Mouse (Mus musculus): ENCODE measurements at regions not wholly inside any gene's neighbourhood (a gene's known extent, or its start where the extent isn't known, plus 50 kb on each side); places are given as distances from the start of the nearest gene placed in this dataset.

- H3K4me2 ChIP-seq (ENCODE audit: low read depth, low read length), result no peak overlapping the region
- no peaks in the 10 kb centered on the region for H3K9me3 ChIP-seq (ENCODE audit: low read length)
- H3K27me3 ChIP-seq (ENCODE audit: insufficient read depth, low read length), result no peaks in the 10 kb centered on the region
- 82% methylated on average over 2 of the region's 2 CpGs for WGBS
- no peaks in the 10 kb centered on the region for H3K36me3 ChIP-seq (ENCODE audit: insufficient read depth, low read length)
- H3K4me3 ChIP-seq (ENCODE audit: low read length), result no peak overlapping the region
- no peak; the same call in 1 of the 2 replicates for TF ChIP-seq CTCF (IDR thresholded peaks at IDR 0.05; ENCODE audit: low read depth)
- H3K4me1 ChIP-seq (ENCODE audit: insufficient read depth, low read length), result no peaks in the 10 kb centered on the region
- no peak overlapping the region for H3K9ac ChIP-seq (replicated peaks; ENCODE audit: low read length)
- DNase-seq (ENCODE audit: low spot score) (no peak), ATAC-seq (no peak)
- no peak overlapping the region for H3K27ac ChIP-seq
Measured at GRCm38 (mm10) chr5:100992365-100992764, 146.9 kb downstream of the Gpat3 start.

GRCm38 (mm10) chr5:100991626-100992025 is 146.1 kb downstream of the Gpat3 start:
- peak; percentile 47; the same call in 1 of the 2 replicates for ATAC-seq
- no peaks in the 10 kb centered on the region for H3K9me3 ChIP-seq (ENCODE audit: low read length)
- 23% methylated on average over 5 of the region's 5 CpGs for WGBS
- DNase-seq (ENCODE audit: low spot score), result peak; percentile 72
- peak; percentile 79 for TF ChIP-seq CTCF (IDR thresholded peaks at IDR 0.05; ENCODE audit: low read depth)
- H3K27ac ChIP-seq, result no peak overlapping the region
- H3K36me3 ChIP-seq (ENCODE audit: insufficient read depth, low read length), result no peaks in the 10 kb centered on the region
- H3K9ac ChIP-seq (replicated peaks; ENCODE audit: low read length), result no peak overlapping the region
- H3K4me3 ChIP-seq (ENCODE audit: low read length), result no peak overlapping the region
- H3K27me3 ChIP-seq (ENCODE audit: insufficient read depth, low read length), result no peaks in the 10 kb centered on the region
- no peak overlapping the region for H3K4me2 ChIP-seq (ENCODE audit: low read depth, low read length)
- no peaks in the 10 kb centered on the region for H3K4me1 ChIP-seq (ENCODE audit: insufficient read depth, low read length)

GRCm38 (mm10) chr5:100982573-100982936 is 137.0 kb downstream of the Gpat3 start:
- peak; percentile 16 for DNase-seq (ENCODE audit: low spot score)
- TF ChIP-seq CTCF (IDR thresholded peaks at IDR 0.05; ENCODE audit: low read depth), result no peak
- H3K27ac ChIP-seq, result no peak overlapping the region
- H3K27me3 ChIP-seq (ENCODE audit: insufficient read depth, low read length), result no peaks in the 10 kb centered on the region
- H3K4me2 ChIP-seq (ENCODE audit: low read depth, low read length), result no peak overlapping the region
- no peaks in the 10 kb centered on the region for H3K9me3 ChIP-seq (ENCODE audit: low read length)
- no peak overlapping the region for H3K9ac ChIP-seq (replicated peaks; ENCODE audit: low read length)
- no peaks in the 10 kb centered on the region for H3K36me3 ChIP-seq (ENCODE audit: insufficient read depth, low read length)
- no peak overlapping the region for H3K4me3 ChIP-seq (ENCODE audit: low read length)
- no peaks in the 10 kb centered on the region for H3K4me1 ChIP-seq (ENCODE audit: insufficient read depth, low read length)
- no peak for ATAC-seq
- 34% methylated on average over 10 of the region's 10 CpGs for WGBS

- Histone ChIP-seq H3K27ac (no peak overlapping the region), H3K9ac (replicated peaks; ENCODE audit: low read length) (no peak overlapping the region), H3K36me3 (ENCODE audit: insufficient read depth, low read length) (no peaks in the 10 kb centered on the region), H3K4me2 (ENCODE audit: low read depth, low read length) (no peak overlapping the region; the same call in 1 of the 2 replicates), H3K9me3 (ENCODE audit: low read length) (no peaks in the 10 kb centered on the region), H3K4me1 (ENCODE audit: insufficient read depth, low read length) (no peaks in the 10 kb centered on the region), H3K4me3 (ENCODE audit: low read length) (0 out of 2 replicates have a peak overlapping the region, but pooled peaks have one; percentile 8), H3K27me3 (ENCODE audit: insufficient read depth, low read length) (no peaks in the 10 kb centered on the region)
- DNase-seq (ENCODE audit: low spot score), result peak; percentile 23
- TF ChIP-seq CTCF (IDR thresholded peaks at IDR 0.05; ENCODE audit: low read depth), result no peak
- no peak for ATAC-seq
- 58% methylated on average over 18 of the region's 18 CpGs for WGBS
Measured at GRCm38 (mm10) chr5:100981849-100982572, 136.5 kb downstream of the Gpat3 start.

GRCm38 (mm10) chr5:100976736-100977135 is 131.2 kb downstream of the Gpat3 start:
- 27% methylated on average over 2 of the region's 2 CpGs for WGBS
- Histone ChIP-seq H3K9me3 (ENCODE audit: low read length) (no peaks in the 10 kb centered on the region), H3K4me3 (ENCODE audit: low read length) (no peak overlapping the region), H3K4me2 (ENCODE audit: low read depth, low read length) (no peak overlapping the region), H3K4me1 (ENCODE audit: insufficient read depth, low read length) (no peaks in the 10 kb centered on the region), H3K9ac (replicated peaks; ENCODE audit: low read length) (no peak overlapping the region), H3K27ac (no peak overlapping the region), H3K36me3 (ENCODE audit: insufficient read depth, low read length) (no peaks in the 10 kb centered on the region), H3K27me3 (ENCODE audit: insufficient read depth, low read length) (no peaks in the 10 kb centered on the region)
- DNase-seq (ENCODE audit: low spot score), result peak; percentile 37
- ATAC-seq, result no peak
- TF ChIP-seq CTCF (IDR thresholded peaks at IDR 0.05; ENCODE audit: low read depth), result no peak

GRCm38 (mm10) chr5:100951210-100951609 is 105.7 kb downstream of the Gpat3 start:
- H3K27me3 ChIP-seq (ENCODE audit: insufficient read depth, low read length), result no peaks in the 10 kb centered on the region
- H3K36me3 ChIP-seq (ENCODE audit: insufficient read depth, low read length), result no peaks in the 10 kb centered on the region
- H3K9me3 ChIP-seq (ENCODE audit: low read length), result no peaks in the 10 kb centered on the region
- no peak for TF ChIP-seq CTCF (IDR thresholded peaks at IDR 0.05; ENCODE audit: low read depth)
- H3K4me1 ChIP-seq (ENCODE audit: insufficient read depth, low read length), result no peaks in the 10 kb centered on the region
- no peak overlapping the region for H3K9ac ChIP-seq (replicated peaks; ENCODE audit: low read length)
- DNase-seq (ENCODE audit: low spot score) (no peak), ATAC-seq (no peak)
- no peak overlapping the region for H3K27ac ChIP-seq
- WGBS, result 36% methylated on average over 15 of the region's 15 CpGs
- no peak overlapping the region for H3K4me3 ChIP-seq (ENCODE audit: low read length)
- H3K4me2 ChIP-seq (ENCODE audit: low read depth, low read length), result peak overlapping the region; percentile 7; the same call in 1 of the 2 replicates

All from hindbrain, postnatal 0 days (tissue).